24 mouse cellular contexts compared by ENCODE assay signal in genomic region chr6:97292096-97292495, GRCm38 (mm10). TPM values are rescaled to one million over a fixed set of nuclear protein-coding genes. Genes with fewer than 3 reads are reported as not detected.
DNase-seq lines count a peak whose midpoint lies in the region; ATAC-seq and TF ChIP-seq lines count a peak whose summit lies in the region.
"Had no signal": no experiment of that assay in that cellular context is flagged by ENCODE, and none has a peak within 500 bp of the region (broad histone marks: within the 10 kb centered on the region; RNA-seq: fewer than 3 reads in every experiment).

No protein-coding gene starts in this region.

- H3K9me3 ChIP-seq in heart, embryonic 11.5 days (replicated peaks; ENCODE audit: control insufficient read depth, low read length) = no peaks in the 10 kb centered on the region
- H3K9me3 ChIP-seq in liver, embryonic 13.5 days (replicated peaks) = no peaks in the 10 kb centered on the region
- no peaks in the 10 kb centered on the region for H3K9me3 ChIP-seq in liver, embryonic 12.5 days (replicated peaks)
- no peaks in the 10 kb centered on the region for H3K9me3 ChIP-seq in lung, postnatal 0 days (ENCODE audit: low read length)
- H3K9me3 ChIP-seq: embryonic facial prominence, embryonic 13.5 days; forebrain, embryonic 12.5 days; heart, embryonic 12.5 days; hindbrain, embryonic 12.5 days had no signal

- no peak for TF ChIP-seq CTCF in heart, adult 2 months (IDR thresholded peaks at IDR 0.05)
- TF ChIP-seq CTCF in lung, postnatal 0 days (IDR thresholded peaks at IDR 0.05) = peak; percentile 33; the same call in 1 of the 2 replicates
- TF ChIP-seq CTCF in lung, adult 2 months (IDR thresholded peaks at IDR 0.05; ENCODE audit: insufficient read depth, low read length) = no peak

- no peak overlapping the region for H3K4me2 ChIP-seq in heart, embryonic 11.5 days
- H3K4me2 ChIP-seq in liver, embryonic 13.5 days = no peak overlapping the region
- no peak overlapping the region for H3K4me2 ChIP-seq in liver, embryonic 12.5 days
- H3K4me2 ChIP-seq in lung, postnatal 0 days (replicated peaks; ENCODE audit: low read depth, low read length) = no peak overlapping the region
- H3K4me2 ChIP-seq: embryonic facial prominence, embryonic 13.5 days; forebrain, embryonic 12.5 days; heart, embryonic 12.5 days; hindbrain, embryonic 12.5 days had no signal

- ATAC-seq in heart, embryonic 11.5 days (replicated peaks; ENCODE audit: insufficient number of reproducible peaks, low FRiP score, low TSS enrichment) = no peak
- ATAC-seq in liver, embryonic 13.5 days (ENCODE audit: low read depth) = no peak
- ATAC-seq in liver, embryonic 12.5 days = no peak
- no peak for ATAC-seq in lung, postnatal 0 days
- ATAC-seq: activated CD4-positive, CD25-positive, alpha-beta regulatory T cell, adult 4 months; forebrain, embryonic 16.5 days; hindbrain, embryonic 16.5 days; Patski had no signal

- H3K27me3 ChIP-seq in heart, adult 2 months (ENCODE audit: control insufficient read depth, insufficient read depth, low read length) = no peaks in the 10 kb centered on the region
- H3K27me3 ChIP-seq in heart, embryonic 11.5 days (ENCODE audit: control insufficient read depth, insufficient read depth, low read length) = no peaks in the 10 kb centered on the region
- no peaks in the 10 kb centered on the region for H3K27me3 ChIP-seq in liver, embryonic 13.5 days
- H3K27me3 ChIP-seq in liver, embryonic 12.5 days (replicated peaks) = no peaks in the 10 kb centered on the region
- no peaks in the 10 kb centered on the region for H3K27me3 ChIP-seq in lung, postnatal 0 days (replicated peaks; ENCODE audit: insufficient read depth, low read length)
- H3K27me3 ChIP-seq: CH12.LX; forebrain, embryonic 12.5 days; heart, embryonic 12.5 days; hindbrain, embryonic 12.5 days; Patski had no signal

- H3K36me3 ChIP-seq in heart, adult 2 months (ENCODE audit: control insufficient read depth, insufficient read depth, low read length) = peaks cover 19% of the 10 kb centered on the region
- H3K36me3 ChIP-seq in heart, embryonic 11.5 days (ENCODE audit: control insufficient read depth, insufficient read depth, low read length) = peaks cover 18% of the 10 kb centered on the region
- peaks cover 21% of the 10 kb centered on the region for H3K36me3 ChIP-seq in liver, embryonic 13.5 days
- peaks cover 31% of the 10 kb centered on the region for H3K36me3 ChIP-seq in liver, embryonic 12.5 days
- H3K36me3 ChIP-seq in lung, postnatal 0 days (ENCODE audit: insufficient read depth, low read length) = peaks cover 18% of the 10 kb centered on the region; the same call in 1 of the 2 replicates

- H3K27ac ChIP-seq in heart, adult 2 months = peak overlapping the region; percentile 71
- H3K27ac ChIP-seq in heart, embryonic 11.5 days (ENCODE audit: low read depth, low read length) = no peak overlapping the region
- peak overlapping the region; percentile 7; the same call in 1 of the 2 replicates for H3K27ac ChIP-seq in liver, embryonic 13.5 days
- no peak overlapping the region for H3K27ac ChIP-seq in liver, embryonic 12.5 days
- H3K27ac ChIP-seq in lung, postnatal 0 days (ENCODE audit: low read length) = 0 out of 2 replicates have a peak overlapping the region, but pooled peaks have one; percentile 55
- H3K27ac ChIP-seq: embryonic facial prominence, embryonic 13.5 days; hindbrain, embryonic 12.5 days had no signal

- intact Hi-C loops in heart, adult 2 months (cut with DNase I) = no loop called here

- WGBS in heart, adult 2 months = 94% methylated on average over 3 of the region's 3 CpGs
- 79% methylated on average over 3 of the region's 3 CpGs for WGBS in heart, embryonic 11.5 days (ENCODE audit: insufficient replicate concordance)
- WGBS in liver, embryonic 13.5 days (ENCODE audit: insufficient replicate concordance) = 83% methylated on average over 3 of the region's 3 CpGs
- WGBS in liver, embryonic 12.5 days (ENCODE audit: insufficient replicate concordance) = 81% methylated on average over 3 of the region's 3 CpGs
- WGBS in lung, postnatal 0 days = 52% methylated on average over 3 of the region's 3 CpGs
- 78% methylated on average over 3 of the region's 3 CpGs for WGBS in lung, adult 2 months

- no peak for DNase-seq in heart, adult 2 months
- no peak for DNase-seq in liver, embryonic 13.5 days
- peak; percentile 16 for DNase-seq in lung, postnatal 0 days (ENCODE audit: low spot score)
- DNase-seq in lung, adult 2 months = no peak
- no peak for DNase-seq in ovary, postnatal 10 days (ENCODE audit: low spot score)
- DNase-seq: adrenal gland, postnatal 14 days; cerebellum, adult 18-20 months; cerebellum, adult 9-11 months; cerebellum, postnatal 36 days; gastrocnemius, postnatal 25 days; heart, postnatal 4 days had no signal

- H3K4me3 ChIP-seq in heart, adult 2 months = no peak overlapping the region
- H3K4me3 ChIP-seq in heart, embryonic 11.5 days (ENCODE audit: low read depth, low read length) = no peak overlapping the region
- no peak overlapping the region for H3K4me3 ChIP-seq in liver, embryonic 13.5 days (replicated peaks)
- no peak overlapping the region for H3K4me3 ChIP-seq in liver, embryonic 12.5 days
- no peak overlapping the region for H3K4me3 ChIP-seq in lung, postnatal 0 days (ENCODE audit: low read depth, low read length)
- H3K4me3 ChIP-seq in lung, adult 2 months (replicated peaks; ENCODE audit: extremely low read depth, low read depth, low read length) = no peak overlapping the region
- H3K4me3 ChIP-seq: embryonic facial prominence, embryonic 13.5 days; forebrain, embryonic 12.5 days; heart, embryonic 12.5 days; hindbrain, embryonic 12.5 days had no signal

- TF ChIP-seq EP300 in heart, adult 2 months (IDR thresholded peaks at IDR 0.05; ENCODE audit: insufficient read depth, low read depth, low read length) = no peak
- no peak for TF ChIP-seq EP300 in lung, postnatal 0 days (IDR thresholded peaks at IDR 0.05)

- no peak overlapping the region for H3K9ac ChIP-seq in heart, adult 2 months (ENCODE audit: low read depth, low read length)
- no peak overlapping the region for H3K9ac ChIP-seq in heart, embryonic 11.5 days (ENCODE audit: low read depth, low read length)
- H3K9ac ChIP-seq in liver, embryonic 13.5 days = no peak overlapping the region
- H3K9ac ChIP-seq in liver, embryonic 12.5 days = no peak overlapping the region
- no peak overlapping the region for H3K9ac ChIP-seq in lung, postnatal 0 days (replicated peaks; ENCODE audit: low read depth)
- H3K9ac ChIP-seq: embryonic facial prominence, embryonic 13.5 days; forebrain, embryonic 12.5 days; heart, embryonic 12.5 days; hindbrain, embryonic 12.5 days had no signal

- peaks cover 7% of the 10 kb centered on the region for H3K4me1 ChIP-seq in heart, adult 2 months (ENCODE audit: control insufficient read depth, insufficient read depth, low read length)
- H3K4me1 ChIP-seq in heart, embryonic 11.5 days (ENCODE audit: control insufficient read depth, insufficient read depth, low read length) = peaks cover 12% of the 10 kb centered on the region; the same call in 1 of the 2 replicates
- peaks cover 19% of the 10 kb centered on the region for H3K4me1 ChIP-seq in liver, embryonic 13.5 days (replicated peaks)
- H3K4me1 ChIP-seq in liver, embryonic 12.5 days = peaks cover 17% of the 10 kb centered on the region; the same call in 1 of the 2 replicates
- H3K4me1 ChIP-seq in lung, postnatal 0 days (ENCODE audit: insufficient read depth, low read depth, low read length) = 0 out of 2 replicates have a peak, but pooled peaks cover 3% of the 10 kb centered on the region
- H3K4me1 ChIP-seq in lung, adult 2 months (ENCODE audit: control insufficient read depth, insufficient read depth, low read length) = peaks cover 5% of the 10 kb centered on the region

- no peaks in the 10 kb centered on the region for H3K79me2 ChIP-seq in heart, adult 2 months (replicated peaks; ENCODE audit: control insufficient read depth, insufficient read depth, low read length)

- no peak for TF ChIP-seq POLR2A in heart, adult 2 months (IDR thresholded peaks at IDR 0.05; ENCODE audit: insufficient read depth, low read depth, low read length)
- TF ChIP-seq POLR2A in lung, adult 2 months (IDR thresholded peaks at IDR 0.05; ENCODE audit: borderline replicate concordance, extremely low read depth, low read depth, low read length) = no peak

RNA-seq across cellular contexts. Expression of gene Lmod3, which starts 39.5 kb away (rescaled TPM):
- 10 to 100 TPM; 50.1 to 63.0 TPM for total RNA-seq in heart, adult 2 months (2021)
- 26.3 and 40.0 TPM in 2 replicates for polyA plus RNA-seq in heart, adult 2 months (2012; rRNA removed)
- 19.0 and 19.3 TPM in 2 replicates for polyA plus RNA-seq in heart, embryonic 11.5 days (2014; fragmentation: Nextera tagmentation; extraction: Ambion mirVana)
- 0.14 and 0.22 TPM in 2 replicates for polyA plus RNA-seq in liver, embryonic 13.5 days (2015; fragmentation: Nextera tagmentation; extraction: Ambion mirVana)
- polyA plus RNA-seq in liver, embryonic 12.5 days (2016; fragmentation: Nextera tagmentation; extraction: Ambion mirVana) = 0.05 and 0.10 TPM in 2 replicates
- polyA plus RNA-seq in lung, postnatal 0 days (2015; fragmentation: Nextera tagmentation; extraction: Ambion mirVana) = 0.24 and 0.31 TPM in 2 replicates
- 0.22 and 2.0 TPM in 2 replicates for polyA plus RNA-seq in lung, adult 2 months (2012; rRNA removed)
- total RNA-seq: adrenal gland, postnatal 14 days; CH12.LX; granulocyte monocyte progenitor cell, adult 5-6 weeks had no signal
- polyA plus RNA-seq: activated CD4-positive, CD25-positive, alpha-beta regulatory T cell, adult 4 months; forebrain, embryonic 16.5 days; frontal cortex, adult 2 months; hindbrain, embryonic 16.5 days; Patski had no signal

Comparison
In these comparisons a context has a peak if more than half of its experiments do, and no peak if none do; other contexts are left out.
1. H3K27ac ChIP-seq: peak in heart, adult 2 months (single experiment), liver, embryonic 13.5 days (single experiment) and lung, postnatal 0 days (single experiment); none in heart, embryonic 11.5 days (single experiment) and liver, embryonic 12.5 days (single experiment).